Mouse (Mus musculus) CH12.LX (cell line): ENCODE measurements around the gene Tbca. TPM values are rescaled to one million over a fixed set of nuclear protein-coding genes. Genes with fewer than 3 reads are reported as not detected.

Experiments
- DNase-seq: peaks from one replicate; pipeline ENCODE4 v3.0.0-alpha.2; 2013; ENCODE audit errors: extremely low read depth
- H3K27ac ChIP-seq: 2 replicates; pipeline ENCODE4 v1.5.1; 2012; ENCODE audit warnings: low read depth, mild to moderate bottlenecking, control low read depth, moderate library complexity; ENCODE audit not compliant: insufficient read depth
- H3K27me3 ChIP-seq: replicated peaks from 2 replicates; pipeline ENCODE3; 2012; ENCODE audit warnings: inconsistent platforms
- H3K36me3 ChIP-seq, 2 experiments: replicated peaks in 1 of 2; 2 replicates each; pipeline versions ENCODE3 to v1.6.1; 2012; ENCODE audit warnings: inconsistent platforms in 1 of 2, low read length in 1 of 2, mild to moderate bottlenecking in 1 of 2, mixed read lengths in 1 of 2, moderate library complexity in 1 of 2; ENCODE audit not compliant: control insufficient read depth in 1 of 2, insufficient read depth in 1 of 2
- H3K4me1 ChIP-seq, 2 experiments: 2 replicates each; pipeline ENCODE4 v1.6.1; 2012; ENCODE audit warnings: inconsistent platforms in 1 of 2, moderate library complexity in 1 of 2; ENCODE audit not compliant: insufficient read depth in 2 of 2, control insufficient read depth in 1 of 2
- H3K4me2 ChIP-seq: 2 replicates; pipeline ENCODE4 v1.6.1; 2012; ENCODE audit warnings: low read depth, mild to moderate bottlenecking, control low read depth; ENCODE audit not compliant: poor library complexity, insufficient read depth, severe bottlenecking
- H3K4me3 ChIP-seq, 3 experiments: fragments of 150-350 bp in 1 of 3; sonication (generic) in 1 of 3; replicated peaks in 1 of 3; 2 replicates each; pipeline versions ENCODE3 to v1.5.1; 2011 to 2012; ENCODE audit warnings: low read depth in 2 of 3, low read length in 2 of 3, mild to moderate bottlenecking in 2 of 3, moderate library complexity in 2 of 3, control low read depth in 1 of 3, improper control_type of control experiment in 1 of 3, inconsistent platforms in 1 of 3, mixed read lengths in 1 of 3; ENCODE audit not compliant: poor library complexity in 1 of 3
- H3K79me2 ChIP-seq: replicated peaks from 2 replicates; pipeline ENCODE4 v1.6.1; 2012; ENCODE audit warnings: mild to moderate bottlenecking, moderate library complexity; ENCODE audit not compliant: control insufficient read depth, poor library complexity, insufficient read depth, severe bottlenecking; ENCODE audit errors: extremely low read depth
- H3K9ac ChIP-seq: 2 replicates; pipeline ENCODE4 v1.6.1; 2012; ENCODE audit warnings: low read depth, mild to moderate bottlenecking, control low read depth, moderate library complexity; ENCODE audit not compliant: insufficient read depth
- H3K9me3 ChIP-seq: replicated peaks from 2 replicates; pipeline ENCODE3; 2012; ENCODE audit warnings: low read length, inconsistent platforms, mixed read lengths
- BHLHE40 ChIP-seq: IDR thresholded peaks from 2 replicates; pipeline ENCODE4 v1.6.1; 2011; ENCODE audit warnings: mild to moderate bottlenecking, low read depth, low read length, improper control_type of control experiment
- CHD2 ChIP-seq: IDR thresholded peaks from 2 replicates; pipeline ENCODE4 v1.6.1; 2011; ENCODE audit warnings: low read length, improper control_type of control experiment
- CTCF ChIP-seq, 2 experiments: IDR thresholded peaks in 1 of 2; conservative IDR thresholded peaks in 1 of 2; 2 replicates each; pipeline ENCODE4 v1.5.1; 2011 to 2012; ENCODE audit warnings: low read depth in 2 of 2, low read length in 2 of 2, improper control_type of control experiment in 1 of 2, inconsistent platforms in 1 of 2, mild to moderate bottlenecking in 1 of 2, moderate library complexity in 1 of 2
- E2F4 ChIP-seq: IDR thresholded peaks from 2 replicates; pipeline ENCODE4 v1.6.1; 2011; ENCODE audit warnings: low read depth, low read length, improper control_type of control experiment; ENCODE audit not compliant: insufficient replicate concordance
- ELF1 ChIP-seq: IDR thresholded peaks from 2 replicates; pipeline ENCODE4 v1.6.1; 2014; ENCODE audit warnings: low read depth, mild to moderate bottlenecking, inconsistent platforms, low read length, improper control_type of control experiment
- EP300 ChIP-seq: IDR thresholded peaks from 2 replicates; pipeline ENCODE4 v1.6.1; 2011; ENCODE audit warnings: low read length, improper control_type of control experiment
- ETS1 ChIP-seq: conservative IDR thresholded peaks from 2 replicates; pipeline ENCODE4 v1.6.1; 2012; ENCODE audit warnings: low read depth, mild to moderate bottlenecking, inconsistent platforms, low read length, improper control_type of control experiment, moderate library complexity
- HCFC1 ChIP-seq: IDR thresholded peaks from 2 replicates; pipeline ENCODE4 v1.6.1; 2012; ENCODE audit warnings: low read depth, mild to moderate bottlenecking, inconsistent platforms, low read length, improper control_type of control experiment
- IRF4 ChIP-seq: IDR thresholded peaks from 2 replicates; pipeline ENCODE4 v1.6.1; 2014; ENCODE audit warnings: low read depth, mild to moderate bottlenecking, inconsistent platforms, low read length, improper control_type of control experiment
- JUN ChIP-seq: IDR thresholded peaks from 2 replicates; pipeline ENCODE4 v1.6.1; 2011; ENCODE audit warnings: low read depth, mild to moderate bottlenecking, low read length, improper control_type of control experiment, moderate library complexity; ENCODE audit not compliant: insufficient read depth
- MAFK ChIP-seq: IDR thresholded peaks from 2 replicates; pipeline ENCODE4 v1.6.1; 2011; ENCODE audit warnings: low read length, improper control_type of control experiment; ENCODE audit not compliant: insufficient replicate concordance
- MAX ChIP-seq: IDR thresholded peaks from 2 replicates; pipeline ENCODE4 v1.6.1; 2011; ENCODE audit warnings: low read length, improper control_type of control experiment
- MAZ ChIP-seq: IDR thresholded peaks from 2 replicates; pipeline ENCODE4 v1.6.1; 2012; ENCODE audit warnings: low read depth, mild to moderate bottlenecking, inconsistent platforms, low read length, improper control_type of control experiment, moderate library complexity
- MEF2A ChIP-seq: IDR thresholded peaks from 2 replicates; pipeline ENCODE4 v1.6.1; 2014; ENCODE audit warnings: low read depth, mild to moderate bottlenecking, inconsistent platforms, low read length, improper control_type of control experiment, borderline replicate concordance
- MYC ChIP-seq: IDR thresholded peaks from 2 replicates; pipeline ENCODE4 v1.6.1; 2011; ENCODE audit warnings: low read depth, mild to moderate bottlenecking, improper control_type of control experiment, low read length
- POLR2A ChIP-seq: IDR thresholded peaks from 2 replicates; pipeline ENCODE4 v1.6.1; 2011; ENCODE audit warnings: low read depth, mild to moderate bottlenecking, improper control_type of control experiment, low read length
- POLR2AphosphoS2 ChIP-seq: IDR thresholded peaks from 2 replicates; pipeline ENCODE4 v1.6.1; 2011; ENCODE audit warnings: low read depth, low read length, improper control_type of control experiment
- SIN3A ChIP-seq: IDR thresholded peaks from 2 replicates; pipeline ENCODE4 v1.6.1; 2012; ENCODE audit warnings: low read length, improper control_type of control experiment, inconsistent platforms
- TCF12 ChIP-seq: IDR thresholded peaks from 2 replicates; pipeline ENCODE4 v1.6.1; 2014; ENCODE audit warnings: low read depth, mild to moderate bottlenecking, inconsistent platforms, low read length, improper control_type of control experiment
- USF1 ChIP-seq: IDR thresholded peaks from 2 replicates; pipeline ENCODE4 v1.6.1; 2014; ENCODE audit warnings: low read depth, mild to moderate bottlenecking, inconsistent platforms, low read length, improper control_type of control experiment
- USF2 ChIP-seq: conservative IDR thresholded peaks from 2 replicates; pipeline ENCODE4 v1.6.1; 2011; ENCODE audit warnings: low read depth, low read length, improper control_type of control experiment
- ZC3H11A ChIP-seq: IDR thresholded peaks from 2 replicates; pipeline ENCODE4 v1.6.1; 2012; ENCODE audit warnings: low read depth, mild to moderate bottlenecking, inconsistent platforms, low read length, improper control_type of control experiment
- ZMIZ1 ChIP-seq: IDR thresholded peaks from 2 replicates; pipeline ENCODE4 v1.6.1; 2012; ENCODE audit warnings: low read depth, mild to moderate bottlenecking, inconsistent platforms, low read length, improper control_type of control experiment
- dilution Hi-C: fragments of 300-500 bp; cut with MboI; formaldehyde crosslinking; loops from 2 replicates; pipeline ENCODE4 v1.14.3; 2020; ENCODE audit warnings: low sequenced_read_pairs; ENCODE audit not compliant: extremely low pct_unique_long_range_greater_than_20kb, extremely low pct_ligation_motif_present
- in situ Hi-C: fragments of 300-500 bp; cut with MboI; formaldehyde crosslinking; loops from 3 replicates; pipeline ENCODE4 v1.14.3; 2019; ENCODE audit warnings: low sequenced_read_pairs, low pct_ligation_motif_present, low pct_unique_long_range_greater_than_20kb, mixed read lengths
- polyA plus RNA-seq: library from polyadenylated mRNA; unstranded; fragments of >175 nt; gene quantifications from 2 replicates; pipeline ENCODE4 v1.2.1, GENCODE M21; 2012; ENCODE audit warnings: low read depth; ENCODE audit not compliant: insufficient read length
- total RNA-seq, 2 experiments: library from RNA; depleted of rRNA; stranded (reverse); fragments of 300-350 nt in 1 of 2; fragments of >200 nt in 1 of 2; gene quantifications; 2 replicates each; pipeline ENCODE4 v1.2.3; 2012 to 2014

Tbca gene
- total and polyA plus RNA-seq, 3 experiments: 141 to 552 (median 196) TPM

- peak overlapping the region in 2 of 3 experiments; percentile 23 to 32 for H3K4me3 ChIP-seq
Measured at GRCm38 (mm10) chr13:94765852-94766251, 22.9 kb upstream of the Tbca start.

GRCm38 (mm10) chr13:94768460-94769154 is 20.1 kb upstream of the Tbca start:
- TF ChIP-seq JUN (no peak), TCF12 (no peak), E2F4 (no peak), CTCF (conservative IDR thresholded peaks at IDR 0.05 in 1 of 2, IDR thresholded peaks at IDR 0.05 in 1 of 2; ENCODE audit: low read depth in 2 of 2, low read length in 2 of 2) (no peak), POLR2A (no peak)
- dilution Hi-C loops: no loop called here
- Histone ChIP-seq H3K27ac (no peak overlapping the region), H3K4me3 (peak overlapping the region in 1 of 3 experiments; percentile 14), H3K4me1 (peaks cover 8 to 14% of the 10 kb centered on the region in 2 experiments), H3K9me3 (no peaks in the 10 kb centered on the region), H3K79me2 (no peaks in the 10 kb centered on the region), H3K36me3 (no peaks in the 10 kb centered on the region), H3K9ac (no peak overlapping the region), H3K4me2 (peak overlapping the region; percentile 76), H3K27me3 (no peaks in the 10 kb centered on the region)
- in situ Hi-C loops: no loop called here
- DNase-seq: no peak

More at GRCm38 (mm10) chr13:94765852-94766251, 22.9 kb upstream of the Tbca start:
- Histone ChIP-seq H3K9me3 (no peaks in the 10 kb centered on the region), H3K27me3 (no peaks in the 10 kb centered on the region), H3K36me3 (no peaks in the 10 kb centered on the region), H3K9ac (peak overlapping the region; percentile 37; the same call in 1 of the 2 replicates), H3K4me2 (peak overlapping the region; percentile 57), H3K4me1 (peaks cover 8 to 14% of the 10 kb centered on the region in 2 experiments), H3K27ac (no peak overlapping the region), H3K79me2 (no peaks in the 10 kb centered on the region)
- in situ Hi-C loops (no loop called here), dilution Hi-C loops (no loop called here)
- peak; percentile 64 for TF ChIP-seq USF2
- TF ChIP-seq HCFC1: peak; percentile 15; the same call in 1 of the 2 replicates
- no peak for TF ChIP-seq ZMIZ1
- 0 out of 2 replicates have a peak, but pooled peaks have one; percentile 18 for TF ChIP-seq EP300
- peak; percentile 82 for TF ChIP-seq MAX
- TF ChIP-seq E2F4: 0 out of 2 replicates have a peak, but pooled peaks have one; percentile 31
- peak; percentile 64; the same call in 1 of the 2 replicates for TF ChIP-seq TCF12
- TF ChIP-seq MEF2A: no peak
- no peak for TF ChIP-seq MAFK
- no peak for TF ChIP-seq POLR2AphosphoS2
- no peak for TF ChIP-seq ZC3H11A
- peak; percentile 58; the same call in 1 of the 2 replicates for TF ChIP-seq SIN3A
- TF ChIP-seq MAZ: peak; percentile 69
- TF ChIP-seq USF1: peak; percentile 81
- peak; percentile 61; the same call in 1 of the 2 replicates for TF ChIP-seq MYC
- peak; percentile 72 for TF ChIP-seq ELF1
- 0 out of 2 replicates have a peak, but pooled peaks have one; percentile 11 for TF ChIP-seq ETS1
- TF ChIP-seq BHLHE40: peak; percentile 95
- no peak for TF ChIP-seq CHD2
- TF ChIP-seq POLR2A: peak; percentile 40; the same call in 1 of the 2 replicates
- no peak for TF ChIP-seq IRF4
- no peak for DNase-seq
